Mouse (Mus musculus): Measurements from ENCODE around the gene Nr2e3. TPM values are rescaled to one million over a fixed set of nuclear protein-coding genes. Genes with fewer than 3 reads are reported as not detected.

The Nr2e3 gene
- polyA plus RNA-seq, 1 experiment, result not detected

DNA sequence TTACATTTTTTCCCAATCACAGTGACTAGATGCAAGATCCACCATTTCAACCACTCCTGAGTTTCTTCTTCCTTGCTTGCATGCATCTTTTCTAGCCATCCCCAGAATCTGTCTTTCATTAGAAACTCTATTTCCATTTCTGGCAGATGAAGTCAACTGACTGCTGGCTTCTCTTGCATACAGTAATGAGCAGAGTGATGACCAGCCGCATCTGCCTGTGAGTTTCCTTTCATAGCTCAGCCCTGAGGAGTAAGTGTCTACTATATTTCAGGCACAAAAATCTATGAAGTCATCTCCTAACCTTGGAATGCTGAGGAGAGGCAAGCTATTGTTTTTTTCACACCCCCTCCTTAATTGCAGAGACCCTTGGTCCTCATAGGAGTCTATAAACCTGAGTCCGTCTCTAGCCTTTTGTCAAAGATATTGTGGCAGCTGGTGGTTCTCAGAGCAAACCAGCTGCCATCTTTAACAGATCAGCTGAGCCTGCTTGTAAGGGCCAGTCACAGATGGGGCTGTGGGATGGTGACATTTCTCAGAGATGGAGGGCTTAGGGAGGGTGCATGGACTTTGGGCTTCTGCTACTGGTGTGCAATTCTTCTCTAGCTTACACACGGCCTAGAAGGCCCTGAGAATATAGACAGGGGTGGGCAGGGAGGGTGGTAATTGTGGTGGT, 25.6 kb upstream of the Nr2e3 start:
- Histone ChIP-seq H3K4me1 (replicated peaks; ENCODE audit: control insufficient read depth, insufficient read depth, low read length) (no peaks in the 10 kb centered on the region), H3K27me3 (ENCODE audit: control insufficient read depth, insufficient read depth, low read length) (no peaks in the 10 kb centered on the region), H3K4me3 (ENCODE audit: control insufficient read depth, insufficient read depth, low read length) (no peak overlapping the region), H3K27ac (ENCODE audit: control insufficient read depth, insufficient read depth, low read length) (no peak overlapping the region), H3K36me3 (ENCODE audit: control insufficient read depth, insufficient read depth, low read length) (no peaks in the 10 kb centered on the region)
- DNase-seq, result no peak
- WGBS, result 93% methylated on average over 3 of the region's 3 CpGs
- no peak for TF ChIP-seq POLR2A (IDR thresholded peaks at IDR 0.05; ENCODE audit: control insufficient read depth, extremely low read depth, insufficient read depth, low read length, poor library complexity)
- no peak for TF ChIP-seq CTCF (IDR thresholded peaks at IDR 0.05; ENCODE audit: borderline replicate concordance, control insufficient read depth, extremely low read depth, insufficient read depth, low read length, poor library complexity)

DNA sequence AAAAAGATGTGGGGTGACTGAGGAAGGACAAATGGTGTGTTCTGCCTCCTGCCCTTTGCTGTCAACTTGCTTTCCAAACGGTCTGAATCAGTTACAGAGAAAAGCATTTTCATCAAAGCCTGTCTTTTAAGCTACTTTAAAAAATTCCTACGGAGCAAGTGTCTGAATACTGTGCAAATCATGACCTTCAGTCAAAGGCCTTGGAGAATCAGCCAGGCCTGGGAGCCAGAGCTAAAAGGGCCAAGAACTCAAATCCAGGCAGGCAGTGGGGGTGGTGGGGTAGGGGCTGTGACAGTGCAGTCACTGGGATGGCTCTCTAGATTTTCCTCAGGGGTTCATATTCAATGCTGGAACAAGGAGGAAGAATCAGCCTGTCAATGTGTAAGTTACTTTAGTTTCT, 20.7 kb upstream of the Nr2e3 start:
- no peak overlapping the region for H3K4me3 ChIP-seq (ENCODE audit: control insufficient read depth, insufficient read depth, low read length)
- no peaks in the 10 kb centered on the region for H3K36me3 ChIP-seq (ENCODE audit: control insufficient read depth, insufficient read depth, low read length)
- WGBS, result 80% methylated on average over 2 of the region's 2 CpGs
- TF ChIP-seq CTCF (IDR thresholded peaks at IDR 0.05; ENCODE audit: borderline replicate concordance, control insufficient read depth, extremely low read depth, insufficient read depth, low read length, poor library complexity) (no peak), POLR2A (IDR thresholded peaks at IDR 0.05; ENCODE audit: control insufficient read depth, extremely low read depth, insufficient read depth, low read length, poor library complexity) (no peak)
- no peak for DNase-seq
- no peak overlapping the region for H3K27ac ChIP-seq (ENCODE audit: control insufficient read depth, insufficient read depth, low read length)
- no peaks in the 10 kb centered on the region for H3K4me1 ChIP-seq (replicated peaks; ENCODE audit: control insufficient read depth, insufficient read depth, low read length)
- H3K27me3 ChIP-seq (ENCODE audit: control insufficient read depth, insufficient read depth, low read length), result no peaks in the 10 kb centered on the region

DNA sequence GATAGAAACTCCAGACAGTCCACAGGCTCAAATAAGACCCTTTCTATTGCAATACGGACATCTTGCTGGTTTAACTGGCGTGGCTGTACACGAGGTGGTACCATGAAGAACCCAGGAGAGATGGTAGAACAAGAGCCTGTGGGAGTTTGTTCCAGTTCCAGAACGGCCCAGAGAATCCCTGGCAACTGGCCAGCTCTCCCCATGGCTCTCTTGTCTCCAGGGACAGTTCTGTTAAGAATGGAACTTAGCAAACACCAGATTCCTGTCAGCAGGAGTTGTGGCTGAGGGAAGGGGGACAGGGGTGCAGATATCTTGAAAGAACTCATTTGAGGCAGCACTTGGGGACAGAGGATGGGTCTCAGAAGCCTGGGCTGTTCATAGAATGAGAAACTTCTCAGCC, 10.8 kb upstream of the Nr2e3 start:
- DNase-seq, result no peak
- no peak overlapping the region for H3K27ac ChIP-seq (ENCODE audit: control insufficient read depth, insufficient read depth, low read length)

DNA sequence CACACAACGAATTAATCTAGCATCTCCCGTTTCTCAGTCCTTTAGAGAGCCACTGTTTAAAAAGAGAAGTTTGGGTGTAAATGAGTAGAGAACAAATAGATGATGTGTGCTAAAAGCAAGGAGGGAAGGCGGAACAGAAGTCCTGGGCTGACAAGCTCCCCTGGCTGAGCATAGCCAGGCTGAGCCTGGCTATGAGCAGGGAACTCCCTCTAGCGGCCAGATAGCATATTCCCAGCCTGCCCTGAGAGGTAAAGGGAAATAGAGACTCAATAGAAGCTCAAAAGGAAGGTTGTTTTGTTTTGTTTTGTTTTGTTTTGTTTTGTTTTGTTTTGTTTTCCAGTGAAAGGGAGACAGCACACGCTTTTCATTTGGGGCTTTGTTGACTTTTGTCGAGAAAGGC, 8.9 kb upstream of the Nr2e3 start:
- DNase-seq, result peak; percentile 51
- no peak overlapping the region for H3K4me3 ChIP-seq (ENCODE audit: control insufficient read depth, insufficient read depth, low read length)

More for the DNA sequence above, 10.8 kb upstream of the Nr2e3 start:
- WGBS, result 86% methylated on average over 4 of the region's 4 CpGs
- Histone ChIP-seq H3K27me3 (ENCODE audit: control insufficient read depth, insufficient read depth, low read length) (no peaks in the 10 kb centered on the region), H3K4me1 (replicated peaks; ENCODE audit: control insufficient read depth, insufficient read depth, low read length) (no peaks in the 10 kb centered on the region), H3K36me3 (ENCODE audit: control insufficient read depth, insufficient read depth, low read length) (no peaks in the 10 kb centered on the region), H3K4me3 (ENCODE audit: control insufficient read depth, insufficient read depth, low read length) (no peak overlapping the region)
- TF ChIP-seq POLR2A (IDR thresholded peaks at IDR 0.05; ENCODE audit: control insufficient read depth, extremely low read depth, insufficient read depth, low read length, poor library complexity), result no peak
- TF ChIP-seq CTCF (IDR thresholded peaks at IDR 0.05; ENCODE audit: borderline replicate concordance, control insufficient read depth, extremely low read depth, insufficient read depth, low read length, poor library complexity), result no peak

DNA sequence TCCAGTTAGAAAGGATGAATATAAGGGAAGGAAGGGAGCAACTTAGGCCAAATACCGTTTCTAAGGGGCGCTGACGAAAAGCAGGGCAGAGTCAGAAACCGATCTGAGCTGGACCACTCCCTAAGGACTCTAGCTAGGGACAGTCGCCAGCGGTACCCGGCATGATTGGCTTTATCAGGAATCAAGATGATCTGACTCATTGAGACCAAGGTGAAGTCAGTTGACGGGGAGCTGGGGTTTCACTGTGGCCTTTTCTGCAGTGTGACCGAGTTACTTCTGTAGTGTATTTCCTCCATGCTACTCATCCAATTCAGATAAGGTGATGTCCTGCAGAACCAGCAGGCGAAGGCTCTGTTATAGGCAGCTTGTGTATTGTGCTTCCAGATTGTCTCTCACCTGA, 4.6 kb upstream of the Nr2e3 start:
- H3K4me1 ChIP-seq (replicated peaks; ENCODE audit: control insufficient read depth, insufficient read depth, low read length), result no peaks in the 10 kb centered on the region
- no peak overlapping the region for H3K4me3 ChIP-seq (ENCODE audit: control insufficient read depth, insufficient read depth, low read length)
- no peaks in the 10 kb centered on the region for H3K27me3 ChIP-seq (ENCODE audit: control insufficient read depth, insufficient read depth, low read length)
- no peak overlapping the region for H3K27ac ChIP-seq (ENCODE audit: control insufficient read depth, insufficient read depth, low read length)
- DNase-seq, result no peak
- 94% methylated on average over 10 of the region's 10 CpGs for WGBS
- no peaks in the 10 kb centered on the region for H3K36me3 ChIP-seq (ENCODE audit: control insufficient read depth, insufficient read depth, low read length)
- no peak for TF ChIP-seq CTCF (IDR thresholded peaks at IDR 0.05; ENCODE audit: borderline replicate concordance, control insufficient read depth, extremely low read depth, insufficient read depth, low read length, poor library complexity)
- TF ChIP-seq POLR2A (IDR thresholded peaks at IDR 0.05; ENCODE audit: control insufficient read depth, extremely low read depth, insufficient read depth, low read length, poor library complexity), result no peak

More for the DNA sequence above, 8.9 kb upstream of the Nr2e3 start:
- TF ChIP-seq CTCF (IDR thresholded peaks at IDR 0.05; ENCODE audit: borderline replicate concordance, control insufficient read depth, extremely low read depth, insufficient read depth, low read length, poor library complexity) (peak; percentile 71; the same call in 1 of the 2 replicates), POLR2A (IDR thresholded peaks at IDR 0.05; ENCODE audit: control insufficient read depth, extremely low read depth, insufficient read depth, low read length, poor library complexity) (no peak)
- 25% methylated on average over 6 of the region's 6 CpGs for WGBS
- Histone ChIP-seq H3K27ac (ENCODE audit: control insufficient read depth, insufficient read depth, low read length) (no peak overlapping the region), H3K36me3 (ENCODE audit: control insufficient read depth, insufficient read depth, low read length) (no peaks in the 10 kb centered on the region), H3K4me1 (replicated peaks; ENCODE audit: control insufficient read depth, insufficient read depth, low read length) (no peaks in the 10 kb centered on the region), H3K27me3 (ENCODE audit: control insufficient read depth, insufficient read depth, low read length) (no peaks in the 10 kb centered on the region)

DNA sequence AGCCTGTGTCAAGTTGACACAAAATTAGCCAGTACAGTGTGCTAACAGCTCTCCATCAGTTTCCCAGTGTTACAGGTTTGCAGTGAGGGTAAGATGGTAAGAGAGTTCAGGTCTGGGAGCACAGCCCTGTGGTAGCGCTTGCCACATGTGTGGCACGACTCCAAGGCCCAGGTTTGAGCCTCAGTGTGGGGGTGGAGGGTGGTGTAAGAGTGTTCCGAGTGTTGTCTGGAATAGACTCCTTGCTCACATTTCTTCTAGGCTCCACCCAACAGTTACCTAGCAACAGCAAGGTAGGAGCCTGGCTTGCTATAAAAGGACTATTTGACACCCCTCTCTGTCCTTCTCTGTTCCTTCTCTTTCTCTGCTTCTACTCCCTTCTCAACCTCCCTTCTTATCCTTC, 3.9 kb upstream of the Nr2e3 start:
- 57% methylated on average over 3 of the region's 3 CpGs for WGBS
- Histone ChIP-seq H3K4me1 (replicated peaks; ENCODE audit: control insufficient read depth, insufficient read depth, low read length) (no peaks in the 10 kb centered on the region), H3K27ac (ENCODE audit: control insufficient read depth, insufficient read depth, low read length) (no peak overlapping the region), H3K4me3 (ENCODE audit: control insufficient read depth, insufficient read depth, low read length) (no peak overlapping the region), H3K36me3 (ENCODE audit: control insufficient read depth, insufficient read depth, low read length) (no peaks in the 10 kb centered on the region), H3K27me3 (ENCODE audit: control insufficient read depth, insufficient read depth, low read length) (no peaks in the 10 kb centered on the region)
- DNase-seq, result no peak
- TF ChIP-seq CTCF (IDR thresholded peaks at IDR 0.05; ENCODE audit: borderline replicate concordance, control insufficient read depth, extremely low read depth, insufficient read depth, low read length, poor library complexity) (no peak), POLR2A (IDR thresholded peaks at IDR 0.05; ENCODE audit: control insufficient read depth, extremely low read depth, insufficient read depth, low read length, poor library complexity) (no peak)

All from thymus, adult 2 months (tissue).